Mouse (Mus musculus) intestine, postnatal 0 days (tissue): Measurements from ENCODE around the gene Tsen2. TPM values are rescaled to one million over a fixed set of nuclear protein-coding genes. Genes with fewer than 3 reads are reported as not detected.

Experiments used
- ATAC-seq: fragments of 200-750 bp; cut with Nextera tagmentation; 2 replicates; pipeline ENCODE4 v1.8.0; 2017; ENCODE audit warnings: mild to moderate bottlenecking, moderate TSS enrichment, moderate library complexity
- H3K27ac ChIP-seq: fragments of 300-500 bp; sonication (generic); 2 replicates; pipeline ENCODE4 v1.5.1; 2014; ENCODE audit warnings: mild to moderate bottlenecking, low read depth, low read length, moderate library complexity
- H3K27me3 ChIP-seq: fragments of 300-500 bp; sonication (generic); replicated peaks from 2 replicates; pipeline ENCODE4 v1.6.1; 2014; ENCODE audit warnings: low read length, mixed read lengths; ENCODE audit not compliant: control insufficient read depth, insufficient read depth
- H3K36me3 ChIP-seq: fragments of 300-500 bp; sonication (generic); 2 replicates; pipeline ENCODE4 v1.6.1; 2014; ENCODE audit warnings: mild to moderate bottlenecking, moderate library complexity; ENCODE audit not compliant: control insufficient read depth, insufficient read depth
- H3K4me1 ChIP-seq: fragments of 300-500 bp; sonication (generic); replicated peaks from 2 replicates; pipeline ENCODE4 v1.6.1; 2014; ENCODE audit warnings: antibody characterized with exemption, low read length, mixed read lengths; ENCODE audit not compliant: control insufficient read depth, insufficient read depth
- H3K4me2 ChIP-seq: fragments of 300-500 bp; sonication (generic); replicated peaks from 2 replicates; pipeline ENCODE4 v1.6.1; 2014; ENCODE audit warnings: low read depth, mild to moderate bottlenecking, moderate library complexity
- H3K4me3 ChIP-seq: fragments of 300-500 bp; sonication (generic); 2 replicates; pipeline ENCODE4 v1.5.1; 2014; ENCODE audit warnings: low read depth, low read length
- H3K9ac ChIP-seq: fragments of 300-500 bp; sonication (generic); 2 replicates; pipeline ENCODE4 v1.6.1; 2014; ENCODE audit warnings: mild to moderate bottlenecking, low read depth, low read length
- H3K9me3 ChIP-seq: fragments of 300-500 bp; sonication (generic); 2 replicates; pipeline ENCODE4 v1.6.1; 2016; ENCODE audit warnings: mixed run types; ENCODE audit not compliant: control insufficient read depth
- CTCF ChIP-seq: sonication (generic); IDR thresholded peaks from 2 replicates; pipeline ENCODE4 v1.5.1; 2016; ENCODE audit warnings: low read depth, mild to moderate bottlenecking, control low read depth, antibody characterized with exemption, moderate library complexity
- WGBS: fragments of 180-500 bp; shearing (Covaris S2); extraction: QIAGEN DNeasy Blood & Tissue Kit; methylation state at CpG from one replicate; pipeline ENCODE4 v1.1.7; 2014; 5-methylcytosine and 5-hydroxymethylcytosine counted together
- polyA plus RNA-seq: library from polyadenylated mRNA; unstranded; fragments of >200 nt; fragmentation: Nextera tagmentation; extraction: Ambion mirVana; gene quantifications from 2 replicates; pipeline ENCODE4 v1.2.1, GENCODE M21; 2015

Gene Tsen2
- polyA plus RNA-seq, 1 experiment from 2014 or later: 6.3 TPM

DNA sequence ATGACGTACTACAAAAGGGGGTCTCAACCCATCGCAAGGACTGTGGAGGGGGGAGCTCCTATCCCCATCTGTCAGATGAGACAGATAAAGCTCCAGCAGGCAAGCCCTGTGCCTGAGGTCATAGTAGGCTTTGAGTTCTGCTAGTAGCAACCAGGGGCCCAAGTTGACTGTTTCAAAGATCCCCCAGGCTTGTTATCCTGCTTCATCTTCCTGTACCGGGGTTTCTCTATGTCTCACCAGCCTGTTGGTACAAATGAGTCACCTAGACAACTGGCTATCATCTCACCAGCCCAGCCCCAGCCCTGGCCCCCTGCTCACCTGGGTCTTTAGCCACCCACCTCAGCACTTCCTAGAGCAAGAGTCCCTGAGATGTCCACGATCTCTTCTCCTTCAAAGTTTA, 16.1 kb upstream of the Tsen2 start:
- H3K4me2 ChIP-seq: no peak overlapping the region
- no peaks in the 10 kb centered on the region for H3K4me1 ChIP-seq
- H3K9me3 ChIP-seq: no peaks in the 10 kb centered on the region
- TF ChIP-seq CTCF: no peak
- H3K27me3 ChIP-seq: no peaks in the 10 kb centered on the region
- 88% methylated on average over 4 of the region's 4 CpGs for WGBS
- H3K27ac ChIP-seq: no peak overlapping the region
- no peak overlapping the region for H3K4me3 ChIP-seq
- ATAC-seq: no peak
- H3K36me3 ChIP-seq: no peaks in the 10 kb centered on the region
- H3K9ac ChIP-seq: no peak overlapping the region

DNA sequence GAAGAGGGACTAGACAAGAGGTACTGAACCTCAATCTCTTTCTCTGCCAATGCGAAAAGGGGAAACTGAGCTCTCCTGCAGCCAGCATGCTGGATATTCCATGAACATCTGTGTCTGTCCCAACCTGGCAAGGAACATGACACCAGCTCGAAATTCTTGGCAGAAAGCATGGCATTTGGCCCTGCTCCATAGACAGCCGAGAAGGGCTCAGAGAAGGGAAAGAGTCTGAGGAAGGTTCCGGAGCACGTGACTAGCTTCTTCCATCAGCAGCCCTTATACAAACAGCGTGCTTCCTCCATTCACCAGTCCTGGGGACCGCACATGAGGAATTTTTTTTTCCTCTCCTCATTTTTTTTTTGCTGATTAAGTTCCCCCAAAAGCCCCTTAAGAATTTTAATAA, 9.8 kb upstream of the Tsen2 start:
- H3K9me3 ChIP-seq: no peaks in the 10 kb centered on the region
- H3K27ac ChIP-seq: no peak overlapping the region
- ATAC-seq: no peak
- WGBS: 60% methylated on average over 7 of the region's 7 CpGs
- H3K4me1 ChIP-seq: 0 out of 2 replicates have a peak, but pooled peaks cover 6% of the 10 kb centered on the region
- H3K4me2 ChIP-seq: no peak overlapping the region
- no peak for TF ChIP-seq CTCF
- no peaks in the 10 kb centered on the region for H3K36me3 ChIP-seq
- no peak overlapping the region for H3K4me3 ChIP-seq
- H3K9ac ChIP-seq: no peak overlapping the region
- no peaks in the 10 kb centered on the region for H3K27me3 ChIP-seq

DNA sequence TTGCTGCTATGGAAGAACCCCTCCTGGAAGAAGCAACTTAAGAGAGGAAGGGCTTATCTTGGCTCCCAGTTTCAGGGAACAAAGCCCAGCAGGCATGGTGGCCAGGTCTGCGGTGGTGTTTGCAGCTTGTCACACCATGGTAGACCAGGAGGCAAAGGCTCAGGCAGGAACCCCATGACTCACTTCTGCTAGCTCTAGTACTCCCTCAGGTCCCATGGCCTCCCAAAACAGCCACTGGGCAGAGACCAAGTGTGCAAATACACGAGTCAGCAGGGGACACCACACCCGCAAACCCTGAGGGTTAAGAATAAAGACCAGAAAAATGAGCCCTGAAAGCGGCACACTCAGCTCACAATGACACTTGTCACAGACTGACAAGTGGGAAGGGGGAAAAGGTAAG, 8.3 kb upstream of the Tsen2 start:
- Histone ChIP-seq H3K4me2 (no peak overlapping the region), H3K36me3 (no peaks in the 10 kb centered on the region), H3K4me1 (0 out of 2 replicates have a peak, but pooled peaks cover 6% of the 10 kb centered on the region), H3K9me3 (no peaks in the 10 kb centered on the region), H3K4me3 (no peak overlapping the region), H3K27me3 (no peaks in the 10 kb centered on the region), H3K27ac (no peak overlapping the region), H3K9ac (no peak overlapping the region)
- WGBS: 80% methylated on average over 4 of the region's 4 CpGs
- no peak for TF ChIP-seq CTCF
- ATAC-seq: no peak

DNA sequence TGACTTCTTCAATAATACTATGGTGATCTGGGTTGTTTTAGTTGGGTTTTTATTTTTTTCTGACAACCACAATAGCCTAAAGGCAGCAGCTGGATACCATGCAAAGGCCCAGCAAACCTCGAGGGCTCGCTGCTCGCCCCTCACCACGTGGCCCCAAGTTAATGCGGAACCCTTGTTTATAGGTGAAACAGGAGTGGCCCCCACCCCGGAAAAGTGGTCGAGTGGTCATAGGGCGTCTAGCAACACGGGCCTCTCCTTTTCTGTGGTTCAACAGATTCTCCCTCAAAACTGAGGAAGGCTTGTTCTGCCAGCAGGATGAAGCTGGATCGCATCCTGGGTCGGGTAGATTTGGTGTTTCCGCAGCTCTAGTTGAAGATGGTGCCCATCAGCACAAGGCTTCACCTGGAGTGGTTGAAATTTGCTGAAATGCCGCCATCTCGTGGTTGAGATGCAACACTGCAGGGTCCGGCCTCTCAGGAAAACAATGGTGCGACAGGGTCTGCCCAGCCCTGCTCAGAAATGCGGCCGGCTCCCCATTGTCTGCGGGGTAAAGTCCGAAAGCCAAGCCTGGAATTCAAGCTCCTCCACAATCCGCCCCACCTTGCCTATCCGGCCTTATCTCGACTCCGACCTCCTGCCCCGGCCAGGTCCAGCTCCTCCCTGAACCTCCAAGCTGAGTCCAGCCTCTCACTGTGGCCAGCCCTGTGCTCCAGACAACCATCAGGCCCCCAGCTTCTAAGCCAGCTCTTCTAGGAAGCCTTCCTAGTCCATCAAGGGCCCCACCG, 5.6 kb upstream of the Tsen2 start:
- 15% methylated on average over 26 of the region's 26 CpGs for WGBS
- Histone ChIP-seq H3K27ac (0 out of 2 replicates have a peak overlapping the region, but pooled peaks have one; percentile 5), H3K9me3 (no peaks in the 10 kb centered on the region), H3K4me1 (0 out of 2 replicates have a peak, but pooled peaks cover 6% of the 10 kb centered on the region), H3K9ac (peak overlapping the region; percentile 38), H3K4me2 (peak overlapping the region; percentile 53), H3K4me3 (peak overlapping the region; percentile 22; the same call in 1 of the 2 replicates), H3K36me3 (no peaks in the 10 kb centered on the region), H3K27me3 (no peaks in the 10 kb centered on the region)
- TF ChIP-seq CTCF: peak; percentile 95
- peak; percentile 91 for ATAC-seq

DNA sequence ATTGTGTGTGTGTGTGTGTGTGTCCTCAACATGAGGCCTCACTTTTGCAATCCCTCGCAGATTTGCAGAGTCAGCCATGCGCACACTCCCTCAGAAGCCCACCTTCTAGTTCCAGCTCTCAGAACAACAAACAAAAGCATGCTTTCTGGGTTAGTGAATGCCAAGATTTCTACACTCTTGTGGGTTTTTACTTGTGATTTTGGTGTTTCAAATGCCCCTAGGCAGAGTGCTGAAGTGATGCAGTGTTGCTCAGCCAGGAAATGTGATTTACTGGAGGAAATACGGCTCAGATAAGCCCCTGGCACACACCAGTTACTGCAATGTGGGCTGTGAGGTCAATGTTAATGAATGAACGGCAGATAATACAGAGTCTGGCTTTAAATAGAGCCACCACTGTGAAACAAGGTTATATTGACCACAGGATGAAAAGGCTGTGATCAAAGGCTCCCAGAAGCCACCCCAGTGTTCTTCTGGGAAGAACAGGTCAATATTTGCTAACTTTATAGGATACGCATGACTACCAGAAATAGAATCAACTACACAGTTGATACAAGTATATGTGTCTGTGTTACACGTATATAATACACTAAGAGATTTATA, 2.7 kb upstream of the Tsen2 start:
- Histone ChIP-seq H3K4me3 (no peak overlapping the region), H3K9ac (no peak overlapping the region), H3K27ac (peak overlapping the region; percentile 68), H3K4me1 (0 out of 2 replicates have a peak, but pooled peaks cover 6% of the 10 kb centered on the region), H3K36me3 (no peaks in the 10 kb centered on the region), H3K4me2 (no peak overlapping the region), H3K27me3 (no peaks in the 10 kb centered on the region), H3K9me3 (no peaks in the 10 kb centered on the region)
- no peak for ATAC-seq
- TF ChIP-seq CTCF: no peak
- 29% methylated on average over 6 of the region's 6 CpGs for WGBS

DNA sequence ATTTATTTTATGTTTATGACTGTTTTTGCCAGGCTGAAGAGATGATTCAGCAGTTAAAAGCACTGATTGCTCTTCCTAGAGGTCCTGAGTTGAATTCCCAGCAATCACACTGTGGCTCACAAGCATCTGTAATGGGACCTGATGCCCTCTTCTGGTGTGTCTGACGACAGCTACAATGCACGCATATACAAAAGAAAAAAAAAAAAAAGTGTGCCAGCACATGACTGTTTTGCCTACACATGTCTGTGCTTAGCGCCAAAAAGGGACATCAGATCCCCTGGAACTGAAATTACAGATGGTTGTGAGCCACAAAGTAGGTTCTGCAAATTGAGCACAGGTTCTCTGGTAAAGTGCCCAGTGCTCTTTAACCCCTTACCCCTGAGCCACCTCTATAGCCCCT, 2.1 kb upstream of the Tsen2 start:
- 0 out of 2 replicates have a peak, but pooled peaks have one; percentile 6 for TF ChIP-seq CTCF
- H3K4me2 ChIP-seq: no peak overlapping the region
- no peak overlapping the region for H3K27ac ChIP-seq
- H3K4me1 ChIP-seq: 0 out of 2 replicates have a peak, but pooled peaks cover 6% of the 10 kb centered on the region
- no peaks in the 10 kb centered on the region for H3K27me3 ChIP-seq
- H3K9me3 ChIP-seq: no peaks in the 10 kb centered on the region
- 52% methylated on average over 3 of the region's 3 CpGs for WGBS
- no peaks in the 10 kb centered on the region for H3K36me3 ChIP-seq
- H3K9ac ChIP-seq: no peak overlapping the region
- no peak for ATAC-seq
- no peak overlapping the region for H3K4me3 ChIP-seq
